Mouse (Mus musculus) hindbrain, embryonic 15.5 days (tissue): ENCODE measurements around the gene Fzd5. TPM values are rescaled to one million over a fixed set of nuclear protein-coding genes. Genes with fewer than 3 reads are reported as not detected.

Experiments used
- ATAC-seq: fragments of 200-750 bp; cut with Nextera tagmentation; 2 replicates; pipeline ENCODE4 v1.8.0; 2017; ENCODE audit warnings: low read depth, moderate number of reproducible peaks, moderate TSS enrichment; ENCODE audit not compliant: low FRiP score
- H3K27ac ChIP-seq: fragments of 300-500 bp; sonication (generic); replicated peaks from 2 replicates; pipeline ENCODE4 v1.5.1; 2015; ENCODE audit warnings: mild to moderate bottlenecking, inconsistent platforms
- H3K27me3 ChIP-seq: fragments of 300-500 bp; sonication (generic); 2 replicates; pipeline ENCODE4 v1.6.1; 2015; ENCODE audit warnings: control low read depth, inconsistent platforms
- H3K36me3 ChIP-seq: fragments of 300-500 bp; sonication (generic); 2 replicates; pipeline ENCODE4 v1.6.1; 2015; ENCODE audit warnings: control low read depth, inconsistent platforms
- H3K4me1 ChIP-seq: fragments of 300-500 bp; sonication (generic); replicated peaks from 2 replicates; pipeline ENCODE4 v1.6.1; 2015; ENCODE audit warnings: control low read depth, inconsistent platforms
- H3K4me2 ChIP-seq: fragments of 300-500 bp; sonication (generic); 2 replicates; pipeline ENCODE4 v1.6.1; 2015; ENCODE audit warnings: moderate library complexity, mild to moderate bottlenecking, inconsistent platforms
- H3K4me3 ChIP-seq: fragments of 300-500 bp; sonication (generic); 2 replicates; pipeline ENCODE4 v1.5.1; 2015; ENCODE audit warnings: mild to moderate bottlenecking, inconsistent platforms
- H3K9ac ChIP-seq: fragments of 300-500 bp; sonication (generic); 2 replicates; pipeline ENCODE4 v1.6.1; 2015; ENCODE audit warnings: inconsistent platforms
- H3K9me3 ChIP-seq: fragments of 300-500 bp; sonication (generic); 2 replicates; pipeline ENCODE4 v1.6.1; 2016; ENCODE audit warnings: control low read depth, inconsistent platforms
- WGBS: fragments of 180-500 bp; shearing (Covaris S2); methylation state at CpG from one replicate; pipeline ENCODE4 v1.1.7; 2015; 5-methylcytosine and 5-hydroxymethylcytosine counted together
- polyA plus RNA-seq: library from polyadenylated mRNA; unstranded; fragments of >200 nt; fragmentation: Nextera tagmentation; extraction: Ambion mirVana; gene quantifications from 2 replicates; pipeline ENCODE4 v1.2.1, GENCODE M21; 2015

Gene Fzd5
- polyA plus RNA-seq, 1 experiment from 2014 or later, result 0.21 TPM

GRCm38 (mm10) chr1:64701780-64702179 is 35.8 kb downstream of the Fzd5 start:
- H3K4me3 ChIP-seq, result no peak overlapping the region
- H3K27ac ChIP-seq, result no peak overlapping the region
- H3K9me3 ChIP-seq, result no peaks in the 10 kb centered on the region
- no peaks in the 10 kb centered on the region for H3K4me1 ChIP-seq
- H3K9ac ChIP-seq, result no peak overlapping the region
- H3K4me2 ChIP-seq, result no peak overlapping the region
- no peak for ATAC-seq
- no peaks in the 10 kb centered on the region for H3K27me3 ChIP-seq
- WGBS, result 83% methylated on average over 3 of the region's 3 CpGs
- peaks cover 22% of the 10 kb centered on the region; the same call in 1 of the 2 replicates for H3K36me3 ChIP-seq

- H3K27me3 ChIP-seq, result no peaks in the 10 kb centered on the region
Observed at GRCm38 (mm10) chr1:64695156-64695555, 42.4 kb downstream of the Fzd5 start.

GRCm38 (mm10) chr1:64691581-64691980 is 46.0 kb downstream of the Fzd5 start:
- Histone ChIP-seq H3K36me3 (no peaks in the 10 kb centered on the region), H3K9me3 (no peaks in the 10 kb centered on the region), H3K4me2 (peak overlapping the region; percentile 92), H3K4me3 (peak overlapping the region; percentile 97), H3K4me1 (peaks cover 34% of the 10 kb centered on the region), H3K27me3 (no peaks in the 10 kb centered on the region), H3K9ac (peak overlapping the region; percentile 83), H3K27ac (peak overlapping the region; percentile 79; the same call in 1 of the 2 replicates)
- no peak for ATAC-seq
- WGBS, result 1% methylated on average over 9 of the region's 9 CpGs

More at GRCm38 (mm10) chr1:64695156-64695555, 42.4 kb downstream of the Fzd5 start:
- Histone ChIP-seq H3K4me3 (no peak overlapping the region), H3K9ac (no peak overlapping the region), H3K4me1 (peaks cover 29% of the 10 kb centered on the region), H3K9me3 (no peaks in the 10 kb centered on the region), H3K27ac (no peak overlapping the region), H3K4me2 (no peak overlapping the region), H3K36me3 (no peaks in the 10 kb centered on the region)
- ATAC-seq, result no peak
- WGBS, result 48% methylated on average over 3 of the region's 3 CpGs

- peak overlapping the region; percentile 83 for H3K9ac ChIP-seq
- peak overlapping the region; percentile 97 for H3K4me3 ChIP-seq
- no peaks in the 10 kb centered on the region for H3K27me3 ChIP-seq
- H3K4me2 ChIP-seq, result peak overlapping the region; percentile 92
- H3K4me1 ChIP-seq, result peaks cover 34% of the 10 kb centered on the region
- no peak for ATAC-seq
- H3K36me3 ChIP-seq, result no peaks in the 10 kb centered on the region
- H3K27ac ChIP-seq, result peak overlapping the region; percentile 79
- H3K9me3 ChIP-seq, result no peaks in the 10 kb centered on the region
- WGBS, result under 1% methylated on average over 49 of the region's 55 CpGs
Observed at GRCm38 (mm10) chr1:64691121-64691551, 46.4 kb downstream of the Fzd5 start.

GRCm38 (mm10) chr1:64690213-64691013 is 47.1 kb downstream of the Fzd5 start, which contains the start of gene Ccnyl1:
Gene Ccnyl1 (plus strand): TSS chr1:64690455.
- Histone ChIP-seq H3K9ac (peak within 1 kb of the TSS; percentile 83), H3K36me3 (no peaks in the 10 kb centered on the region), H3K27me3 (no peaks in the 10 kb centered on the region), H3K9me3 (no peaks in the 10 kb centered on the region), H3K27ac (peak within 1 kb of the TSS; percentile 79), H3K4me3 (peak within 1 kb of the TSS; percentile 97), H3K4me1 (peaks cover 34% of the 10 kb centered on the region), H3K4me2 (peak within 1 kb of the TSS; percentile 92)
- under 1% methylated on average over 67 of the region's 71 CpGs for WGBS
- peak; percentile 100 for ATAC-seq

- H3K9ac ChIP-seq, result peak overlapping the region; percentile 32
- peak overlapping the region; percentile 97 for H3K4me3 ChIP-seq
- no peaks in the 10 kb centered on the region for H3K9me3 ChIP-seq
- peak overlapping the region; percentile 86 for H3K4me2 ChIP-seq
- H3K4me1 ChIP-seq, result peaks cover 33% of the 10 kb centered on the region
- no peaks in the 10 kb centered on the region for H3K27me3 ChIP-seq
- WGBS, result 30% methylated on average over 9 of the region's 9 CpGs
- no peaks in the 10 kb centered on the region for H3K36me3 ChIP-seq
- ATAC-seq, result no peak
- no peak overlapping the region for H3K27ac ChIP-seq
Observed at GRCm38 (mm10) chr1:64689561-64690212, 47.9 kb downstream of the Fzd5 start.

- WGBS, result 92% methylated on average over 4 of the region's 4 CpGs
- no peaks in the 10 kb centered on the region for H3K9me3 ChIP-seq
- H3K9ac ChIP-seq, result no peak overlapping the region
- H3K4me3 ChIP-seq, result no peak overlapping the region
- no peak overlapping the region for H3K27ac ChIP-seq
- no peaks in the 10 kb centered on the region for H3K27me3 ChIP-seq
- no peak overlapping the region for H3K4me2 ChIP-seq
- no peaks in the 10 kb centered on the region for H3K36me3 ChIP-seq
- ATAC-seq, result no peak
- H3K4me1 ChIP-seq, result peaks cover 23% of the 10 kb centered on the region
Observed at GRCm38 (mm10) chr1:64688046-64688445, 49.5 kb downstream of the Fzd5 start.

- Histone ChIP-seq H3K4me3 (no peak overlapping the region), H3K4me1 (no peaks in the 10 kb centered on the region), H3K9me3 (no peaks in the 10 kb centered on the region), H3K27me3 (no peaks in the 10 kb centered on the region), H3K9ac (no peak overlapping the region), H3K36me3 (no peaks in the 10 kb centered on the region), H3K27ac (no peak overlapping the region), H3K4me2 (no peak overlapping the region)
- 95% methylated on average over 2 of the region's 2 CpGs for WGBS
- no peak for ATAC-seq
Observed at GRCm38 (mm10) chr1:64684440-64684839, 53.1 kb downstream of the Fzd5 start.

- Histone ChIP-seq H3K9ac (no peak overlapping the region), H3K4me2 (no peak overlapping the region), H3K36me3 (no peaks in the 10 kb centered on the region), H3K27ac (no peak overlapping the region), H3K4me1 (no peaks in the 10 kb centered on the region), H3K4me3 (no peak overlapping the region), H3K9me3 (no peaks in the 10 kb centered on the region), H3K27me3 (no peaks in the 10 kb centered on the region)
- ATAC-seq, result no peak
- 96% methylated on average over 3 of the region's 3 CpGs for WGBS
Observed at GRCm38 (mm10) chr1:64683039-64683438, 54.5 kb downstream of the Fzd5 start.

GRCm38 (mm10) chr1:64681499-64681898 is 56.1 kb downstream of the Fzd5 start:
- no peak overlapping the region for H3K4me3 ChIP-seq
- ATAC-seq, result no peak
- no peaks in the 10 kb centered on the region for H3K36me3 ChIP-seq
- WGBS, result 97% methylated on average over 3 of the region's 3 CpGs
- H3K4me2 ChIP-seq, result no peak overlapping the region
- H3K27me3 ChIP-seq, result no peaks in the 10 kb centered on the region
- no peak overlapping the region for H3K27ac ChIP-seq
- no peak overlapping the region for H3K9ac ChIP-seq
- H3K9me3 ChIP-seq, result no peaks in the 10 kb centered on the region
- no peaks in the 10 kb centered on the region for H3K4me1 ChIP-seq
